Mouse (Mus musculus) lung, embryonic 15.5 days (tissue): ENCODE results near the gene Olfr576. TPM values are rescaled to one million over a fixed set of nuclear protein-coding genes. Genes with fewer than 3 reads are reported as not detected.

Source experiments
- ATAC-seq: fragments of 200-750 bp; cut with Nextera tagmentation; 2 replicates; pipeline ENCODE4 v1.8.0; 2017; ENCODE audit warnings: moderate number of reproducible peaks, borderline replicate concordance; ENCODE audit not compliant: low FRiP score, low TSS enrichment; ENCODE audit errors: extremely low read depth
- H3K27ac ChIP-seq: fragments of 300-500 bp; sonication (generic); 2 replicates; pipeline ENCODE4 v1.5.1; 2015; ENCODE audit warnings: moderate library complexity, mild to moderate bottlenecking, inconsistent platforms
- H3K27me3 ChIP-seq: fragments of 300-500 bp; sonication (generic); 2 replicates; pipeline ENCODE4 v1.6.1; 2015; ENCODE audit warnings: inconsistent platforms
- H3K36me3 ChIP-seq: fragments of 300-500 bp; sonication (generic); 2 replicates; pipeline ENCODE4 v1.6.1; 2015; ENCODE audit warnings: inconsistent platforms
- H3K4me1 ChIP-seq: fragments of 300-500 bp; sonication (generic); 2 replicates; pipeline ENCODE4 v1.6.1; 2015; ENCODE audit warnings: inconsistent platforms
- H3K4me2 ChIP-seq: fragments of 300-500 bp; sonication (generic); 2 replicates; pipeline ENCODE4 v1.6.1; 2015; ENCODE audit warnings: inconsistent platforms, mild to moderate bottlenecking, moderate library complexity
- H3K4me3 ChIP-seq: fragments of 300-500 bp; sonication (generic); 2 replicates; pipeline ENCODE4 v1.5.1; 2015; ENCODE audit warnings: mild to moderate bottlenecking, inconsistent platforms
- H3K9ac ChIP-seq: fragments of 300-500 bp; sonication (generic); 2 replicates; pipeline ENCODE4 v1.6.1; 2015; ENCODE audit warnings: inconsistent platforms
- H3K9me3 ChIP-seq: fragments of 300-500 bp; sonication (generic); 2 replicates; pipeline ENCODE4 v1.6.1; 2016; ENCODE audit warnings: inconsistent platforms
- whole genome bisulfite sequencing: fragments of 180-500 bp; shearing (Covaris S2); methylation state at CpG from one replicate; pipeline ENCODE4 v1.1.7; 2015; 5-methylcytosine and 5-hydroxymethylcytosine counted together
- polyA plus RNA-seq: library from polyadenylated mRNA; unstranded; fragments of >200 nt; fragmentation: Nextera tagmentation; extraction: Ambion mirVana; gene quantifications from 2 replicates; pipeline ENCODE4 v1.2.1, GENCODE M21; 2015

Gene Olfr576
- polyA plus RNA-seq: not detected in 2 replicates

GRCm38 (mm10) chr7:102962360-102962759 lies at the start of gene Olfr576:
Gene Olfr576 (plus strand): TSS chr7:102962660.
- no peaks in the 10 kb centered on the region for H3K36me3 ChIP-seq
- H3K27me3 ChIP-seq: no peaks in the 10 kb centered on the region
- H3K27ac ChIP-seq: no peak within 1 kb of the TSS
- H3K4me1 ChIP-seq: no peaks in the 10 kb centered on the region; the same call in 1 of the 2 replicates
- ATAC-seq: no peak
- no peak within 1 kb of the TSS for H3K9ac ChIP-seq
- no peaks in the 10 kb centered on the region for H3K9me3 ChIP-seq
- 11% methylated on average over 2 of the region's 2 CpGs for WGBS
- H3K4me2 ChIP-seq: no peak within 1 kb of the TSS
- H3K4me3 ChIP-seq: no peak within 1 kb of the TSS

GRCm38 (mm10) chr7:102915261-102915660 lies 47.2 kb upstream of the Olfr576 start:
- WGBS: 18% methylated on average over 1 of the region's 1 CpGs
- Histone ChIP-seq H3K36me3 (no peaks in the 10 kb centered on the region), H3K9ac (no peak overlapping the region), H3K4me2 (no peak overlapping the region), H3K4me1 (no peaks in the 10 kb centered on the region), H3K27me3 (no peaks in the 10 kb centered on the region), H3K27ac (no peak overlapping the region), H3K9me3 (no peaks in the 10 kb centered on the region), H3K4me3 (no peak overlapping the region)
- ATAC-seq: no peak

- Histone ChIP-seq H3K36me3 (no peaks in the 10 kb centered on the region), H3K4me3 (no peak overlapping the region), H3K4me1 (no peaks in the 10 kb centered on the region), H3K27ac (no peak overlapping the region), H3K9ac (no peak overlapping the region), H3K27me3 (no peaks in the 10 kb centered on the region), H3K9me3 (no peaks in the 10 kb centered on the region), H3K4me2 (no peak overlapping the region)
- no peak for ATAC-seq
- WGBS: 33% methylated on average over 5 of the region's 5 CpGs
Measured at GRCm38 (mm10) chr7:102916405-102916804, 46.1 kb upstream of the Olfr576 start.

GRCm38 (mm10) chr7:102917032-102917875 lies 45.2 kb upstream of the Olfr576 start, which contains the start of gene Olfr571:
Gene Olfr571 (minus strand): TSS chr7:102917536.
- H3K4me3 ChIP-seq: no peak within 1 kb of the TSS
- H3K9me3 ChIP-seq: no peaks in the 10 kb centered on the region
- H3K4me1 ChIP-seq: no peaks in the 10 kb centered on the region
- no peaks in the 10 kb centered on the region for H3K36me3 ChIP-seq
- no peak within 1 kb of the TSS for H3K27ac ChIP-seq
- ATAC-seq: no peak
- H3K27me3 ChIP-seq: no peaks in the 10 kb centered on the region
- WGBS: 53% methylated on average over 4 of the region's 4 CpGs
- H3K9ac ChIP-seq: no peak within 1 kb of the TSS
- no peak within 1 kb of the TSS for H3K4me2 ChIP-seq

- no peak for ATAC-seq
- no peak overlapping the region for H3K27ac ChIP-seq
- 8% methylated on average over 1 of the region's 1 CpGs for WGBS
- H3K9me3 ChIP-seq: no peaks in the 10 kb centered on the region
- H3K4me2 ChIP-seq: no peak overlapping the region
- H3K9ac ChIP-seq: no peak overlapping the region
- no peak overlapping the region for H3K4me3 ChIP-seq
- H3K36me3 ChIP-seq: no peaks in the 10 kb centered on the region
- no peaks in the 10 kb centered on the region for H3K27me3 ChIP-seq
- H3K4me1 ChIP-seq: no peaks in the 10 kb centered on the region
Measured at GRCm38 (mm10) chr7:102919632-102920031, 42.8 kb upstream of the Olfr576 start.

- H3K9ac ChIP-seq: no peak within 1 kb of the TSS
- H3K27me3 ChIP-seq: no peaks in the 10 kb centered on the region
- no peak within 1 kb of the TSS for H3K4me3 ChIP-seq
- no peaks in the 10 kb centered on the region for H3K9me3 ChIP-seq
- H3K4me1 ChIP-seq: no peaks in the 10 kb centered on the region
- no peak within 1 kb of the TSS for H3K27ac ChIP-seq
- no peak for ATAC-seq
- 47% methylated on average over 1 of the region's 1 CpGs for WGBS
- no peaks in the 10 kb centered on the region for H3K36me3 ChIP-seq
- H3K4me2 ChIP-seq: no peak within 1 kb of the TSS
Measured at GRCm38 (mm10) chr7:102924109-102924508, 38.4 kb upstream of the Olfr576 start, which contains the start of gene Olfr572. Gene Olfr572 (plus strand): TSS chr7:102924409.

GRCm38 (mm10) chr7:102927105-102927504 lies 35.4 kb upstream of the Olfr576 start:
- 58% methylated on average over 3 of the region's 3 CpGs for WGBS
- H3K4me2 ChIP-seq: no peak overlapping the region
- no peaks in the 10 kb centered on the region for H3K4me1 ChIP-seq
- no peak overlapping the region for H3K9ac ChIP-seq
- H3K36me3 ChIP-seq: no peaks in the 10 kb centered on the region
- no peak for ATAC-seq
- H3K4me3 ChIP-seq: no peak overlapping the region
- no peak overlapping the region for H3K27ac ChIP-seq
- no peaks in the 10 kb centered on the region for H3K27me3 ChIP-seq
- no peaks in the 10 kb centered on the region for H3K9me3 ChIP-seq

GRCm38 (mm10) chr7:102942475-102942874 lies 20.0 kb upstream of the Olfr576 start, which contains the start of gene Olfr573-ps1:
Gene Olfr573-ps1 (minus strand): TSS chr7:102942575.
- WGBS: 76% methylated on average over 2 of the region's 2 CpGs
- no peak within 1 kb of the TSS for H3K4me2 ChIP-seq
- H3K36me3 ChIP-seq: no peaks in the 10 kb centered on the region
- H3K9ac ChIP-seq: no peak within 1 kb of the TSS
- H3K9me3 ChIP-seq: no peaks in the 10 kb centered on the region
- no peak within 1 kb of the TSS for H3K27ac ChIP-seq
- H3K4me1 ChIP-seq: no peaks in the 10 kb centered on the region
- ATAC-seq: no peak
- no peak within 1 kb of the TSS for H3K4me3 ChIP-seq
- no peaks in the 10 kb centered on the region for H3K27me3 ChIP-seq

- Histone ChIP-seq H3K27ac (no peak overlapping the region), H3K4me3 (no peak overlapping the region), H3K27me3 (no peaks in the 10 kb centered on the region), H3K4me1 (no peaks in the 10 kb centered on the region), H3K9ac (no peak overlapping the region), H3K4me2 (no peak overlapping the region), H3K9me3 (no peaks in the 10 kb centered on the region), H3K36me3 (no peaks in the 10 kb centered on the region)
- ATAC-seq: no peak
- WGBS: 83% methylated on average over 1 of the region's 1 CpGs
Measured at GRCm38 (mm10) chr7:102943417-102943816, 19.0 kb upstream of the Olfr576 start.

- H3K27ac ChIP-seq: no peak within 1 kb of the TSS
- ATAC-seq: no peak
- no peak within 1 kb of the TSS for H3K4me2 ChIP-seq
- no peaks in the 10 kb centered on the region for H3K9me3 ChIP-seq
- no peak within 1 kb of the TSS for H3K9ac ChIP-seq
- H3K36me3 ChIP-seq: no peaks in the 10 kb centered on the region
- no peaks in the 10 kb centered on the region for H3K27me3 ChIP-seq
- 85% methylated on average over 1 of the region's 1 CpGs for WGBS
- H3K4me1 ChIP-seq: no peaks in the 10 kb centered on the region
- H3K4me3 ChIP-seq: no peak within 1 kb of the TSS
Measured at GRCm38 (mm10) chr7:102948167-102948566, 14.3 kb upstream of the Olfr576 start, which contains the start of gene Olfr574. Gene Olfr574 (plus strand): TSS chr7:102948467.

GRCm38 (mm10) chr7:102950732-102951131 lies 11.7 kb upstream of the Olfr576 start:
- no peak overlapping the region for H3K27ac ChIP-seq
- ATAC-seq: no peak
- H3K36me3 ChIP-seq: no peaks in the 10 kb centered on the region
- no peaks in the 10 kb centered on the region for H3K9me3 ChIP-seq
- H3K4me1 ChIP-seq: no peaks in the 10 kb centered on the region
- H3K4me3 ChIP-seq: no peak overlapping the region
- H3K4me2 ChIP-seq: no peak overlapping the region
- H3K9ac ChIP-seq: no peak overlapping the region
- no peaks in the 10 kb centered on the region for H3K27me3 ChIP-seq
- WGBS: 37% methylated on average over 1 of the region's 1 CpGs

GRCm38 (mm10) chr7:102958137-102958536 lies 4.3 kb upstream of the Olfr576 start:
- 53% methylated on average over 3 of the region's 3 CpGs for WGBS
- no peak overlapping the region for H3K4me3 ChIP-seq
- no peak overlapping the region for H3K4me2 ChIP-seq
- H3K27ac ChIP-seq: no peak overlapping the region
- no peaks in the 10 kb centered on the region for H3K9me3 ChIP-seq
- no peaks in the 10 kb centered on the region for H3K36me3 ChIP-seq
- no peaks in the 10 kb centered on the region for H3K4me1 ChIP-seq
- ATAC-seq: no peak
- H3K9ac ChIP-seq: no peak overlapping the region
- no peaks in the 10 kb centered on the region for H3K27me3 ChIP-seq
